Mouse (Mus musculus): Measurements from ENCODE around the gene Vezt.

DNA sequence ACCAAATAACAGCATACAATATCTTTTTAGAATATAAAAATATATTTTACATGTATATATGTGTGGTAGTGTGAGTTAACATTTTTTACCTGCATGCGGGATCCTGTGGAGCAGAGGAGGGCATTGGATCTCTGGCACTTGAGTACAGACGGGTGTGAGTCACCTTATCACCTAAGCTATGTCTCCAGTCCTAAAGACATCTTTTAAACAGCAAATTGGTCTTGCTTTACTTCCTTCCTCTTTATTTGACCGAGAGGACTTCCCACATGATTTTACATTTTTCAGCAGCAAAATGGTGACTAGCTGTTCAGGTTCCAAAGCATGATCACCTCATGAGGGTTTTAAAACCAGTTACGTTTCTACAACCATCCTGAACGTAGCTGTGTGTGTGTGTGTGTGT is 124.3 kb downstream of the Vezt start:
- no peak for TF ChIP-seq CTCF (IDR thresholded peaks at IDR 0.05; ENCODE audit: extremely low read depth, insufficient read length, insufficient replicate concordance, low read depth, low read length)
- no peak for TF ChIP-seq POLR2A (IDR thresholded peaks at IDR 0.05; ENCODE audit: low read depth, low read length)
